Mouse (Mus musculus): Measurements from ENCODE around the gene Rpl11. TPM values are rescaled to one million over a fixed set of nuclear protein-coding genes. Genes with fewer than 3 reads are reported as not detected.

Rpl11 gene
- polyA plus RNA-seq, 1 experiment from 2014 or later: 260 TPM

GRCm38 (mm10) chr4:136048291-136049032, 4.8 kb downstream of the Rpl11 start:
- no peak for ATAC-seq
- H3K9me3 ChIP-seq (ENCODE audit: low read length): no peaks in the 10 kb centered on the region
- H3K4me3 ChIP-seq (ENCODE audit: low read depth, low read length): no peak overlapping the region
- WGBS (ENCODE audit: insufficient replicate concordance): 63% methylated on average over 4 of the region's 4 CpGs
- peaks cover 49% of the 10 kb centered on the region for H3K36me3 ChIP-seq (replicated peaks; ENCODE audit: insufficient read depth, low read length)
- no peaks in the 10 kb centered on the region for H3K27me3 ChIP-seq (ENCODE audit: insufficient read depth, low read length)
- no peak overlapping the region for H3K27ac ChIP-seq (ENCODE audit: low read depth)
- 0 out of 2 replicates have a peak overlapping the region, but pooled peaks have one; percentile 26 for H3K9ac ChIP-seq (replicated peaks)
- peaks cover 17% of the 10 kb centered on the region for H3K4me1 ChIP-seq (ENCODE audit: insufficient read depth)
- no peak overlapping the region for H3K4me2 ChIP-seq (ENCODE audit: low read depth, low read length)
- DNase-seq: no peak
- no peak for TF ChIP-seq EP300 (IDR thresholded peaks at IDR 0.05; ENCODE audit: low read depth)
- no peak for TF ChIP-seq CTCF (IDR thresholded peaks at IDR 0.05; ENCODE audit: low read depth)

DNA sequence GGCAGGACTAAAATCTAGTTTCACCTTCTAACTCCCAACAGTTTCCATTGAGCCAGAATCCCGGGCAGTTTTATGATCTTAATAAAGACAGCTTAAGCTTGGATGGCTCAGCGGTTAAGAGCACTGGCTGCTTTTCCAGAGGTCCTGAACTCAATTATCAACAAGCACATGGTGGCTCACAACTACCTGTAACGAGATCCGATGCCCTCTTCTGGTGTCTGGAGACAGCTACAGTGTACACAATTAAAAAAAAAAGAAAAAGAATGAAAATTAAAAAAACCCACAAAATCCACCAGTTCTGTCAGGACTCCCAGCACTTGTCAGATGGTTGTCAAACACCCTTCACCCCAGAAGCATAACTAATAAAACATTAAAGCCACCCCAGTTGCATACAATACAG, 5.6 kb downstream of the Rpl11 start:
- Histone ChIP-seq H3K4me1 (ENCODE audit: insufficient read depth) (peaks cover 16% of the 10 kb centered on the region), H3K4me3 (ENCODE audit: low read depth, low read length) (no peak overlapping the region), H3K9ac (replicated peaks) (0 out of 2 replicates have a peak overlapping the region, but pooled peaks have one; percentile 21), H3K36me3 (replicated peaks; ENCODE audit: insufficient read depth, low read length) (peaks cover 49% of the 10 kb centered on the region), H3K27me3 (ENCODE audit: insufficient read depth, low read length) (no peaks in the 10 kb centered on the region), H3K27ac (ENCODE audit: low read depth) (no peak overlapping the region), H3K4me2 (ENCODE audit: low read depth, low read length) (no peak overlapping the region), H3K9me3 (ENCODE audit: low read length) (no peaks in the 10 kb centered on the region)
- no peak for DNase-seq
- TF ChIP-seq CTCF (IDR thresholded peaks at IDR 0.05; ENCODE audit: low read depth) (peak; percentile 34), EP300 (IDR thresholded peaks at IDR 0.05; ENCODE audit: low read depth) (no peak)
- 53% methylated on average over 4 of the region's 4 CpGs for WGBS (ENCODE audit: insufficient replicate concordance)
- ATAC-seq: no peak

GRCm38 (mm10) chr4:136046888-136047287, 6.3 kb downstream of the Rpl11 start:
- WGBS (ENCODE audit: insufficient replicate concordance): 84% methylated on average over 6 of the region's 6 CpGs
- H3K27ac ChIP-seq (ENCODE audit: low read depth): no peak overlapping the region
- no peak for DNase-seq
- peaks cover 12% of the 10 kb centered on the region for H3K4me1 ChIP-seq (ENCODE audit: insufficient read depth)
- no peak for TF ChIP-seq EP300 (IDR thresholded peaks at IDR 0.05; ENCODE audit: low read depth)
- no peak for TF ChIP-seq CTCF (IDR thresholded peaks at IDR 0.05; ENCODE audit: low read depth)
- H3K9ac ChIP-seq (replicated peaks): 0 out of 2 replicates have a peak overlapping the region, but pooled peaks have one; percentile 21
- H3K36me3 ChIP-seq (replicated peaks; ENCODE audit: insufficient read depth, low read length): peaks cover 46% of the 10 kb centered on the region
- H3K4me3 ChIP-seq (ENCODE audit: low read depth, low read length): no peak overlapping the region
- no peak for ATAC-seq
- H3K9me3 ChIP-seq (ENCODE audit: low read length): no peaks in the 10 kb centered on the region
- no peak overlapping the region for H3K4me2 ChIP-seq (ENCODE audit: low read depth, low read length)
- H3K27me3 ChIP-seq (ENCODE audit: insufficient read depth, low read length): no peaks in the 10 kb centered on the region

DNA sequence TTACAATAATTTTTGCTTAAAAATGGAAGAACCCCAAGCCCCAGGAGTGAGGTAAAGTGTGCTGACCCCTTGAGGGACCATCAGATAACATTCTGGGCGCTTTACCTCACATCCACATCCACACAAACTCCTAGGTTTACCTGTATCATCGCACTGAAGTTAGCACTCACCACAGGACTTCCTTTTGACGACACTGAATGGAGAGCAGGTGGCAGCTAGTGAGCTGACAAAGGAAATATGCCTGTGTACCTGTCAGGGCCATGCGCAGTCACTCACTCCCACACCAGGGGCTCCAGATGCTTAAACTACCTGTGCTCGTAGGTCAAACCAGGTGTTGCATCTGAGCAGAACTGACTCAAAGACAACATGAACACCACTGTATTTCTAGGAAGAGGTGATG, 8.1 kb downstream of the Rpl11 start:
- DNase-seq (no peak), ATAC-seq (no peak)
- Histone ChIP-seq H3K27me3 (ENCODE audit: insufficient read depth, low read length) (no peaks in the 10 kb centered on the region), H3K4me1 (ENCODE audit: insufficient read depth) (no peaks in the 10 kb centered on the region), H3K9me3 (ENCODE audit: low read length) (no peaks in the 10 kb centered on the region), H3K4me3 (ENCODE audit: low read depth, low read length) (no peak overlapping the region), H3K36me3 (replicated peaks; ENCODE audit: insufficient read depth, low read length) (peaks cover 28% of the 10 kb centered on the region), H3K9ac (replicated peaks) (no peak overlapping the region), H3K27ac (ENCODE audit: low read depth) (no peak overlapping the region), H3K4me2 (ENCODE audit: low read depth, low read length) (no peak overlapping the region)
- TF ChIP-seq CTCF (IDR thresholded peaks at IDR 0.05; ENCODE audit: low read depth): no peak
- TF ChIP-seq EP300 (IDR thresholded peaks at IDR 0.05; ENCODE audit: low read depth): no peak
- WGBS (ENCODE audit: insufficient replicate concordance): 82% methylated on average over 5 of the region's 5 CpGs

- no peak for ATAC-seq
- TF ChIP-seq CTCF (IDR thresholded peaks at IDR 0.05; ENCODE audit: low read depth) (no peak), EP300 (IDR thresholded peaks at IDR 0.05; ENCODE audit: low read depth) (no peak)
- Histone ChIP-seq H3K4me2 (ENCODE audit: low read depth, low read length) (no peak overlapping the region), H3K9me3 (ENCODE audit: low read length) (no peaks in the 10 kb centered on the region), H3K27me3 (ENCODE audit: insufficient read depth, low read length) (no peaks in the 10 kb centered on the region), H3K36me3 (replicated peaks; ENCODE audit: insufficient read depth, low read length) (peaks cover 16% of the 10 kb centered on the region), H3K9ac (replicated peaks) (no peak overlapping the region), H3K4me1 (ENCODE audit: insufficient read depth) (no peaks in the 10 kb centered on the region), H3K27ac (ENCODE audit: low read depth) (no peak overlapping the region), H3K4me3 (ENCODE audit: low read depth, low read length) (no peak overlapping the region)
- WGBS (ENCODE audit: insufficient replicate concordance): 74% methylated on average over 6 of the region's 6 CpGs
- DNase-seq: no peak
These were observed 9.3 kb downstream of the Rpl11 start for GRCm38 (mm10) chr4:136043784-136044400.

DNA sequence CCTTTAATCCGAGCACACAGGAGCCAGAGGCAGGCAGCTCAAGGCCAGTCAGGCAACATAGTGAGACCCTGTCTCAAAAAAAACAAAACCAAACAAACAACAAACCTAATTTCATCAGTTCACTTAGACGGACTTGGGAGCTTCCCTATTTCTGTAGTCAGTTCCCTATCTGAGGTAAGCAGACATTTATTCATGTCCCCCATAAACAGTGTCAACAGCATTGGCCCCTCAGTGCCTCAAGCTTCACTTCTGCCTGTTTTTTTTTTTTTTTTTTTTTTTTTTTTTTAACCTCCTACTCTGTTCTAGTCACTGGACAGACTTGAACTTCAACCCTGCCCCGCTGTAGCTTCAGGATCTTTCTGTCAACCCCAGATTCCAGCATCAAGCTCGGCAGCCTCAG, 18.1 kb downstream of the Rpl11 start:
- TF ChIP-seq CTCF (IDR thresholded peaks at IDR 0.05; ENCODE audit: low read depth): no peak
- no peak for TF ChIP-seq EP300 (IDR thresholded peaks at IDR 0.05; ENCODE audit: low read depth)
- H3K4me3 ChIP-seq (ENCODE audit: low read depth, low read length): no peak overlapping the region
- H3K27ac ChIP-seq (ENCODE audit: low read depth): peak overlapping the region; percentile 60; the same call in 1 of the 2 replicates
- no peaks in the 10 kb centered on the region for H3K27me3 ChIP-seq (ENCODE audit: insufficient read depth, low read length)
- H3K4me2 ChIP-seq (ENCODE audit: low read depth, low read length): no peak overlapping the region
- WGBS (ENCODE audit: insufficient replicate concordance): 42% methylated on average over 4 of the region's 4 CpGs
- no peak overlapping the region for H3K9ac ChIP-seq (replicated peaks)
- no peak for DNase-seq
- ATAC-seq: no peak
- no peaks in the 10 kb centered on the region for H3K36me3 ChIP-seq (replicated peaks; ENCODE audit: insufficient read depth, low read length)
- H3K9me3 ChIP-seq (ENCODE audit: low read length): no peaks in the 10 kb centered on the region
- peaks cover 25% of the 10 kb centered on the region for H3K4me1 ChIP-seq (ENCODE audit: insufficient read depth)
